Mouse (Mus musculus): ENCODE results near the gene Gm49358. TPM values are rescaled to one million over a fixed set of nuclear protein-coding genes. Genes with fewer than 3 reads are reported as not detected.

Gm49358 gene
- polyA plus RNA-seq, 1 experiment from 2014 or later, result not detected

GRCm38 (mm10) chr10:86761722-86762383 lies 1.9 kb upstream of the Gm49358 start:
- Histone ChIP-seq H3K4me3 (no peak overlapping the region), H3K4me2 (no peak overlapping the region), H3K36me3 (no peaks in the 10 kb centered on the region), H3K27ac (replicated peaks) (peak overlapping the region; percentile 59; the same call in 1 of the 2 replicates), H3K9ac (0 out of 2 replicates have a peak overlapping the region, but pooled peaks have one; percentile 22), H3K4me1 (replicated peaks) (peaks cover 9% of the 10 kb centered on the region; the same call in 1 of the 2 replicates), H3K27me3 (no peaks in the 10 kb centered on the region), H3K9me3 (no peaks in the 10 kb centered on the region)
- ATAC-seq (ENCODE audit: low read depth), result peak; percentile 76
- WGBS, result 25% methylated on average over 7 of the region's 7 CpGs

- no peak overlapping the region for H3K4me3 ChIP-seq
- WGBS, result 56% methylated on average over 3 of the region's 3 CpGs
- H3K27ac ChIP-seq (replicated peaks), result peak overlapping the region; percentile 59; the same call in 1 of the 2 replicates
Observed at GRCm38 (mm10) chr10:86762384-86762730, 1.4 kb upstream of the Gm49358 start.

GRCm38 (mm10) chr10:86765344-86765966 lies 1.7 kb downstream of the Gm49358 start:
- no peak overlapping the region for H3K27ac ChIP-seq (replicated peaks)
- no peaks in the 10 kb centered on the region for H3K9me3 ChIP-seq
- H3K9ac ChIP-seq, result no peak overlapping the region
- no peak overlapping the region for H3K4me2 ChIP-seq
- no peak for ATAC-seq (ENCODE audit: low read depth)
- peaks cover 22% of the 10 kb centered on the region for H3K4me1 ChIP-seq (replicated peaks)
- no peaks in the 10 kb centered on the region for H3K36me3 ChIP-seq
- H3K27me3 ChIP-seq, result no peaks in the 10 kb centered on the region
- no peak overlapping the region for H3K4me3 ChIP-seq
- WGBS, result 93% methylated on average over 4 of the region's 4 CpGs

More at GRCm38 (mm10) chr10:86762384-86762730, 1.4 kb upstream of the Gm49358 start:
- H3K4me1 ChIP-seq (replicated peaks), result peaks cover 9% of the 10 kb centered on the region; the same call in 1 of the 2 replicates
- H3K36me3 ChIP-seq, result no peaks in the 10 kb centered on the region
- H3K27me3 ChIP-seq, result no peaks in the 10 kb centered on the region
- no peaks in the 10 kb centered on the region for H3K9me3 ChIP-seq
- no peak overlapping the region for H3K9ac ChIP-seq
- peak; percentile 17; the same call in 1 of the 2 replicates for ATAC-seq (ENCODE audit: low read depth)
- H3K4me2 ChIP-seq, result no peak overlapping the region

GRCm38 (mm10) chr10:86769216-86769615 lies 5.4 kb downstream of the Gm49358 start:
- no peaks in the 10 kb centered on the region for H3K9me3 ChIP-seq
- H3K27ac ChIP-seq (replicated peaks), result no peak overlapping the region; the same call in 1 of the 2 replicates
- whole genome bisulfite sequencing, result 57% methylated on average over 5 of the region's 5 CpGs
- no peak overlapping the region for H3K9ac ChIP-seq
- no peak for ATAC-seq (ENCODE audit: low read depth)
- no peak overlapping the region for H3K4me3 ChIP-seq
- H3K36me3 ChIP-seq, result no peaks in the 10 kb centered on the region
- no peaks in the 10 kb centered on the region for H3K27me3 ChIP-seq
- no peak overlapping the region for H3K4me2 ChIP-seq
- H3K4me1 ChIP-seq (replicated peaks), result peaks cover 13% of the 10 kb centered on the region

GRCm38 (mm10) chr10:86769797-86770196 lies 6.0 kb downstream of the Gm49358 start:
- WGBS, result 16% methylated on average over 4 of the region's 4 CpGs
- H3K27ac ChIP-seq (replicated peaks), result peak overlapping the region; percentile 23
- H3K4me2 ChIP-seq, result no peak overlapping the region
- H3K9ac ChIP-seq, result no peak overlapping the region
- H3K9me3 ChIP-seq, result no peaks in the 10 kb centered on the region
- H3K36me3 ChIP-seq, result no peaks in the 10 kb centered on the region
- H3K4me1 ChIP-seq (replicated peaks), result peaks cover 13% of the 10 kb centered on the region
- H3K27me3 ChIP-seq, result no peaks in the 10 kb centered on the region
- no peak overlapping the region for H3K4me3 ChIP-seq
- ATAC-seq (ENCODE audit: low read depth), result peak; percentile 61

GRCm38 (mm10) chr10:86771701-86772100 lies 7.9 kb downstream of the Gm49358 start:
- Histone ChIP-seq H3K27ac (replicated peaks) (no peak overlapping the region), H3K27me3 (no peaks in the 10 kb centered on the region), H3K36me3 (no peaks in the 10 kb centered on the region), H3K4me2 (no peak overlapping the region), H3K9ac (no peak overlapping the region), H3K4me1 (replicated peaks) (peaks cover 13% of the 10 kb centered on the region), H3K9me3 (no peaks in the 10 kb centered on the region), H3K4me3 (no peak overlapping the region)
- no peak for ATAC-seq (ENCODE audit: low read depth)
- WGBS, result 74% methylated on average over 5 of the region's 5 CpGs

- Histone ChIP-seq H3K36me3 (no peaks in the 10 kb centered on the region), H3K4me2 (no peak overlapping the region), H3K9ac (no peak overlapping the region), H3K9me3 (no peaks in the 10 kb centered on the region), H3K27me3 (no peaks in the 10 kb centered on the region), H3K4me1 (replicated peaks) (peaks cover 13% of the 10 kb centered on the region), H3K27ac (replicated peaks) (no peak overlapping the region), H3K4me3 (no peak overlapping the region)
- 68% methylated on average over 6 of the region's 6 CpGs for WGBS
- ATAC-seq (ENCODE audit: low read depth), result no peak
Observed at GRCm38 (mm10) chr10:86772231-86772631, 8.5 kb downstream of the Gm49358 start.

- Histone ChIP-seq H3K27ac (replicated peaks) (no peak overlapping the region), H3K27me3 (no peaks in the 10 kb centered on the region), H3K4me1 (replicated peaks) (peaks cover 19% of the 10 kb centered on the region), H3K4me2 (no peak overlapping the region), H3K9ac (no peak overlapping the region), H3K9me3 (no peaks in the 10 kb centered on the region), H3K36me3 (no peaks in the 10 kb centered on the region), H3K4me3 (no peak overlapping the region)
- ATAC-seq (ENCODE audit: low read depth), result no peak
- WGBS, result 27% methylated on average over 4 of the region's 4 CpGs
Observed at GRCm38 (mm10) chr10:86773360-86773759, 9.6 kb downstream of the Gm49358 start.

- Histone ChIP-seq H3K27me3 (peaks cover 14% of the 10 kb centered on the region), H3K9me3 (no peaks in the 10 kb centered on the region), H3K36me3 (no peaks in the 10 kb centered on the region), H3K4me3 (no peak overlapping the region), H3K9ac (no peak overlapping the region), H3K4me2 (no peak overlapping the region), H3K27ac (replicated peaks) (no peak overlapping the region), H3K4me1 (replicated peaks) (peaks cover 23% of the 10 kb centered on the region)
- 77% methylated on average over 9 of the region's 9 CpGs for WGBS
- no peak for ATAC-seq (ENCODE audit: low read depth)
Observed at GRCm38 (mm10) chr10:86776281-86776680, 12.5 kb downstream of the Gm49358 start.

- Histone ChIP-seq H3K36me3 (no peaks in the 10 kb centered on the region), H3K27ac (replicated peaks) (peak overlapping the region; percentile 57; the same call in 1 of the 2 replicates), H3K4me2 (peak overlapping the region; percentile 90), H3K4me3 (peak overlapping the region; percentile 69), H3K9ac (peak overlapping the region; percentile 76), H3K9me3 (no peaks in the 10 kb centered on the region), H3K27me3 (peaks cover 14% of the 10 kb centered on the region), H3K4me1 (replicated peaks) (peaks cover 34% of the 10 kb centered on the region)
- WGBS, result 41% methylated on average over 19 of the region's 19 CpGs
- ATAC-seq (ENCODE audit: low read depth), result no peak; the same call in 1 of the 2 replicates
Observed at GRCm38 (mm10) chr10:86777614-86778319, 14.0 kb downstream of the Gm49358 start.

GRCm38 (mm10) chr10:86778398-86779116 lies 14.8 kb downstream of the Gm49358 start, which contains the start of gene Nt5dc3:
TSS of gene Nt5dc3 (plus strand) at chr10:86779005.
- peak within 1 kb of the TSS; percentile 76 for H3K9ac ChIP-seq
- peak; percentile 96 for ATAC-seq (ENCODE audit: low read depth)
- H3K27me3 ChIP-seq, result peaks cover 14% of the 10 kb centered on the region
- no peaks in the 10 kb centered on the region for H3K36me3 ChIP-seq
- peak within 1 kb of the TSS; percentile 69 for H3K4me3 ChIP-seq
- under 1% methylated on average over 42 of the region's 44 CpGs for WGBS
- H3K27ac ChIP-seq (replicated peaks), result peak within 1 kb of the TSS; percentile 57; the same call in 1 of the 2 replicates
- H3K9me3 ChIP-seq, result no peaks in the 10 kb centered on the region
- H3K4me2 ChIP-seq, result peak within 1 kb of the TSS; percentile 90
- peaks cover 42% of the 10 kb centered on the region for H3K4me1 ChIP-seq (replicated peaks)
